Mouse (Mus musculus) heart, postnatal 0 days (tissue): Measurements from ENCODE around the gene Bdp1.

Source experiments
- CTCF ChIP-seq: IDR thresholded peaks from 2 replicates; pipeline ENCODE4 v1.5.1; 2016; ENCODE audit warnings: antibody characterized with exemption, control low read depth, low read depth
- EP300 ChIP-seq: IDR thresholded peaks from 2 replicates; pipeline ENCODE4 v1.6.1; 2016; ENCODE audit warnings: antibody characterized with exemption, low read depth

DNA sequence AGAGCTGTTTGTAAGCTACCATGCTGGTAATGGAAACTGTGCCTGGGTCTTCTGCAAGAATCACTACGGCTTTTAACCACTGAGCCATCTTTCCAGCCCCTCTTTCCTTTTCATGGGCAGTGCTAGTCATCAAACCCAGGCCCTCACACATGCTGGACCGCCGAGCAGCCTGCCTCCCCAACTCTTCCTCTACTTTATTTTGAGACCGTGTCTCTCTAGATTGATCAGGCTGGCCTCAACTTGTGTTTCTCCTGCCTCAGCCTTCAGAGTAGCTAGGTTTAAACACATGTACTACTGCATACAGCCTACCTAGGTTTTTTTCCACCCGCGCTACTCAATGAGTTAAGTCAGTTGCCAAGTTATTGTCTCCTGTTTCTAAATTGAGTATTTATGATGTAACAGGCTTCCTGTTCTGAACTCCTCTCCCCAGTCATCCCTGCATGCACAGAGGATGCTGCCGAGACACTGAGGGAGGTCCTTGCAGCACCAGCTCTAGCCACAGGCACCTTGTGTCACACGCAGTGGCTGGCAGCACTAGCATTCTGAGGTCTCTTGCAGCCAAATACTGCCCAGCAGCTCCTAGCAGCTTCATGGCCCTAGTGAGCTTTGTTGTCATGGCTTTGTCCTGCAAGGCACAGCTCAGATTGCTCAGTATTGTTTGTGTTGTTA is 37.9 kb upstream of the Bdp1 start:
- TF ChIP-seq EP300 (no peak), CTCF (no peak)
